Mouse (Mus musculus) midbrain, postnatal 0 days (tissue): ENCODE data around the gene Nlk. TPM values are rescaled to one million over a fixed set of nuclear protein-coding genes. Genes with fewer than 3 reads are reported as not detected.

Experiments used
- ATAC-seq: fragments of 200-750 bp; cut with Nextera tagmentation; 2 replicates; pipeline ENCODE4 v1.8.0; 2017; ENCODE audit warnings: moderate number of reproducible peaks, mild to moderate bottlenecking, moderate TSS enrichment, moderate library complexity; ENCODE audit not compliant: low FRiP score
- DNase-seq: peaks from one replicate; pipeline ENCODE4 v3.0.0-alpha.2; 2015; ENCODE audit warnings: low spot score
- H3K27ac ChIP-seq: fragments of 300-500 bp; sonication (generic); 2 replicates; pipeline ENCODE4 v1.5.1; 2014; ENCODE audit warnings: low read depth, mild to moderate bottlenecking, low read length, mixed read lengths
- H3K27me3 ChIP-seq: fragments of 300-500 bp; sonication (generic); 2 replicates; pipeline ENCODE4 v1.6.1; 2014; ENCODE audit warnings: low read length, control low read depth, mixed read lengths; ENCODE audit not compliant: insufficient read depth
- H3K36me3 ChIP-seq: fragments of 300-500 bp; sonication (generic); 2 replicates; pipeline ENCODE4 v1.6.1; 2014; ENCODE audit warnings: low read length, control low read depth, mixed read lengths; ENCODE audit not compliant: insufficient read depth
- H3K4me1 ChIP-seq: fragments of 300-500 bp; sonication (generic); 2 replicates; pipeline ENCODE4 v1.6.1; 2014; ENCODE audit warnings: mild to moderate bottlenecking, control low read depth, antibody characterized with exemption, low read length, mixed read lengths; ENCODE audit not compliant: insufficient read depth
- H3K4me2 ChIP-seq: fragments of 300-500 bp; sonication (generic); 2 replicates; pipeline ENCODE4 v1.6.1; 2014; ENCODE audit warnings: low read depth, mild to moderate bottlenecking, low read length, mixed read lengths; ENCODE audit not compliant: poor library complexity, severe bottlenecking
- H3K4me3 ChIP-seq: fragments of 300-500 bp; sonication (generic); 2 replicates; pipeline ENCODE4 v1.5.1; 2014; ENCODE audit warnings: low read depth, mild to moderate bottlenecking, low read length, moderate library complexity
- H3K9ac ChIP-seq: fragments of 300-500 bp; sonication (generic); replicated peaks from 2 replicates; pipeline ENCODE4 v1.6.1; 2014; ENCODE audit warnings: mild to moderate bottlenecking, low read length, moderate library complexity, mixed read lengths; ENCODE audit not compliant: poor library complexity, severe bottlenecking
- H3K9me3 ChIP-seq: fragments of 300-500 bp; sonication (generic); 2 replicates; pipeline ENCODE4 v1.6.1; 2016; ENCODE audit warnings: low read length, control low read depth
- CTCF ChIP-seq: IDR thresholded peaks from 2 replicates; pipeline ENCODE4 v1.5.1; 2016; ENCODE audit warnings: antibody characterized with exemption, mild to moderate bottlenecking
- WGBS: fragments of 180-500 bp; shearing (Covaris S2); extraction: QIAGEN DNeasy Blood & Tissue Kit; methylation state at CpG from one replicate; pipeline ENCODE4 v1.1.7; 2014; 5-methylcytosine and 5-hydroxymethylcytosine counted together
- polyA plus RNA-seq: library from polyadenylated mRNA; unstranded; fragments of >200 nt; fragmentation: Nextera tagmentation; extraction: Ambion mirVana; gene quantifications from 2 replicates; pipeline ENCODE4 v1.2.1, GENCODE M21; 2015
- total RNA-seq: library from RNA; depleted of rRNA; stranded (reverse); fragments of >200 nt; gene quantifications from 2 replicates; pipeline ENCODE4 v1.2.3, GENCODE M21; 2014

Gene Nlk
- total and polyA plus RNA-seq, 2 experiments from 2014 or later, result 25.0 to 44.4 TPM

DNA sequence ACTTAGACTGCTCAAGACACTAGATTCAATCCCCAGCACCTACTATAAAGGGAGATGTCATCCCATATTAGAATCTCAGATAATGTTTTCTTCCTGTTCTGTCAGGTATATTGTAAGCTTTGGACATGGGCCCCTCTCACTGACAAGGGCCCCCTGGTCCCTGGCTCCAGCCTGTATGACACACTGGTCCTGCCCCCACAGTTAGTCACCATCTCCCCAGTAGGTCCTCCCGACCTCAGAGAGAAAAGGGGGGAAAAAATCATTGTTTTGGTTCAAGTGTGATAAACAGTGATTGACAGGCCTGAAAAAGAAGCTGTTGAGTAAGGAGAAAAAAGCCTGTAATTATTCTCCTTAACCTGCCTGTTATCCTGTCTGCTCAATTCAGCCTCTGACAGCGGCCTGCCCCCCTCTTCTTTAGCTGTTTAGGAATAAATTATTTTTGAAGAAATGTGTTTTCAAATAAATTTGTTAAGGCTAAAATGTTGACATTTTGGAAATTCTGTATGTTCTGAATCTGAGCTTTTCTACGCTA, 39.8 kb upstream of the Nlk start:
- ATAC-seq (no peak), DNase-seq (no peak)
- no peak overlapping the region for H3K27ac ChIP-seq
- no peak overlapping the region for H3K4me3 ChIP-seq
- no peak overlapping the region for H3K4me2 ChIP-seq
- no peak overlapping the region for H3K9ac ChIP-seq
- H3K36me3 ChIP-seq, result no peaks in the 10 kb centered on the region
- H3K9me3 ChIP-seq, result no peaks in the 10 kb centered on the region
- WGBS, result 39% methylated on average over 3 of the region's 3 CpGs
- H3K27me3 ChIP-seq, result no peaks in the 10 kb centered on the region
- no peak for TF ChIP-seq CTCF
- H3K4me1 ChIP-seq, result no peaks in the 10 kb centered on the region

DNA sequence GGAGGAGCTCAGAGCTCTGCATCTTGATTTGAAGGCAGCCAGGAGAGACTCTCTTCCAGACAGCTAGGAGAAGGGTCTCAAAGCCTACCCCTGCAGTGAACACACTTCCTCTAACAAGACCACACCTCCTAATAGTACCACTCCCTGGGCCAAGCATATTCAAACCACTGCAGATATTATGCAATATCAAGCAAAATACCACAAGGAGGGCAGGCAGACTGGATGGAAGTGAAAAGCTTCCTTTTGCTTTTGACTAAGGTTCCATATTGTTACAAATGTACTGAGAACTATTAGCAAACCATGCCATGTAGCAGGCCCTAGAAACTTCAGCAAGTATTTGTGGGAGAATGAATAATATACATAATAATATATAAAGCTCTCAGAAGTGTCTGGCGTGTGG, 38.0 kb upstream of the Nlk start:
- TF ChIP-seq CTCF, result no peak
- Histone ChIP-seq H3K9me3 (no peaks in the 10 kb centered on the region), H3K9ac (no peak overlapping the region), H3K36me3 (no peaks in the 10 kb centered on the region), H3K27me3 (no peaks in the 10 kb centered on the region), H3K4me2 (no peak overlapping the region), H3K27ac (no peak overlapping the region), H3K4me3 (no peak overlapping the region), H3K4me1 (no peaks in the 10 kb centered on the region)
- 91% methylated on average over 1 of the region's 1 CpGs for WGBS
- DNase-seq, result no peak
- ATAC-seq, result no peak

GRCm38 (mm10) chr11:78732619-78733018, 35.4 kb upstream of the Nlk start:
- H3K4me3 ChIP-seq, result no peak overlapping the region
- H3K4me1 ChIP-seq, result no peaks in the 10 kb centered on the region
- no peak overlapping the region for H3K4me2 ChIP-seq
- DNase-seq, result no peak
- H3K27ac ChIP-seq, result no peak overlapping the region
- H3K9me3 ChIP-seq, result no peaks in the 10 kb centered on the region
- no peaks in the 10 kb centered on the region for H3K27me3 ChIP-seq
- 88% methylated on average over 6 of the region's 6 CpGs for WGBS
- H3K36me3 ChIP-seq, result no peaks in the 10 kb centered on the region
- no peak overlapping the region for H3K9ac ChIP-seq
- no peak for TF ChIP-seq CTCF
- ATAC-seq, result no peak

- DNase-seq, result no peak
- Histone ChIP-seq H3K4me3 (no peak overlapping the region), H3K27ac (no peak overlapping the region), H3K9me3 (no peaks in the 10 kb centered on the region), H3K4me2 (no peak overlapping the region), H3K4me1 (no peaks in the 10 kb centered on the region), H3K27me3 (no peaks in the 10 kb centered on the region), H3K9ac (no peak overlapping the region), H3K36me3 (no peaks in the 10 kb centered on the region)
- WGBS, result 40% methylated on average over 2 of the region's 2 CpGs
- no peak for TF ChIP-seq CTCF
- ATAC-seq, result no peak
These were observed 33.7 kb upstream of the Nlk start for GRCm38 (mm10) chr11:78730902-78731301.

GRCm38 (mm10) chr11:78728041-78728440, 30.9 kb upstream of the Nlk start:
- ATAC-seq, result no peak
- 69% methylated on average over 4 of the region's 4 CpGs for WGBS
- no peak for TF ChIP-seq CTCF
- Histone ChIP-seq H3K9me3 (no peaks in the 10 kb centered on the region), H3K27me3 (no peaks in the 10 kb centered on the region), H3K36me3 (no peaks in the 10 kb centered on the region), H3K4me1 (no peaks in the 10 kb centered on the region), H3K9ac (no peak overlapping the region), H3K4me2 (no peak overlapping the region), H3K27ac (no peak overlapping the region), H3K4me3 (no peak overlapping the region)
- DNase-seq, result no peak

DNA sequence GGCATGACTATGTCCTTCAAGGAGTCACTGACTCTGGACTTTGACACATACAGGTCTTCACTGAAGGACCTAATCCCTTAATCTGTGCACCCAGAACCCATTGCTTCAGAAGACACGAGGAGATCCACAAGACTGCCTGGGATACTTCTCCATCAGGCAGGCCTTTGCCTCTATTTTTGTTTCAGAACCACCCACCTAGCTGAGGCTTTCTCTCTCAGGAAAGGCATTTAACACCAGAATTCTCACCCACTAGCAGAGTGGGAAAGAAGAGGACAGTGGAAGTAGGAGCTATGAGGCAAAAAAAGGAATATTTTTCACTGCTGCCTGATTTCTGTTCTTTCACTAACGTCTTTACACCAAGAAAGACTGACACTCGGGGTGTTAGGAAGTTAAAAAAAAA, 29.2 kb upstream of the Nlk start:
- Histone ChIP-seq H3K4me3 (no peak overlapping the region), H3K27me3 (no peaks in the 10 kb centered on the region), H3K9me3 (no peaks in the 10 kb centered on the region), H3K4me1 (no peaks in the 10 kb centered on the region), H3K36me3 (no peaks in the 10 kb centered on the region), H3K9ac (no peak overlapping the region), H3K27ac (no peak overlapping the region), H3K4me2 (no peak overlapping the region)
- 80% methylated on average over 3 of the region's 3 CpGs for WGBS
- no peak for ATAC-seq
- no peak for DNase-seq
- TF ChIP-seq CTCF, result no peak
